Mouse (Mus musculus) lung, embryonic 14.5 days (tissue): ENCODE data around the gene Atmin. TPM values are rescaled to one million over a fixed set of nuclear protein-coding genes. Genes with fewer than 3 reads are reported as not detected.

ENCODE experiments used
- ATAC-seq: fragments of 200-750 bp; cut with Nextera tagmentation; 2 replicates; pipeline ENCODE4 v1.8.0; 2017; ENCODE audit warnings: mild to moderate bottlenecking, moderate TSS enrichment, moderate library complexity; ENCODE audit not compliant: insufficient read depth
- DNase-seq: peaks from one replicate; pipeline ENCODE4 v3.0.0-alpha.2; 2015
- H3K27ac ChIP-seq: fragments of 300-500 bp; sonication (generic); 2 replicates; pipeline ENCODE4 v1.5.1; 2014; ENCODE audit warnings: low read depth, mild to moderate bottlenecking, moderate library complexity
- H3K27me3 ChIP-seq: fragments of 300-500 bp; sonication (generic); 2 replicates; pipeline ENCODE4 v1.6.1; 2014; ENCODE audit warnings: low read length, control low read depth; ENCODE audit not compliant: insufficient read depth
- H3K36me3 ChIP-seq: fragments of 300-500 bp; sonication (generic); 2 replicates; pipeline ENCODE4 v1.6.1; 2014; ENCODE audit warnings: control low read depth; ENCODE audit not compliant: insufficient read depth
- H3K4me1 ChIP-seq: fragments of 300-500 bp; sonication (generic); 2 replicates; pipeline ENCODE4 v1.6.1; 2014; ENCODE audit warnings: antibody characterized with exemption, control low read depth; ENCODE audit not compliant: insufficient read depth
- H3K4me2 ChIP-seq: fragments of 300-500 bp; sonication (generic); 2 replicates; pipeline ENCODE4 v1.6.1; 2014; ENCODE audit warnings: mild to moderate bottlenecking
- H3K4me3 ChIP-seq: fragments of 300-500 bp; sonication (generic); 2 replicates; pipeline ENCODE4 v1.5.1; 2014; ENCODE audit warnings: low read depth, low read length
- H3K9ac ChIP-seq: fragments of 300-500 bp; sonication (generic); 2 replicates; pipeline ENCODE4 v1.6.1; 2014
- H3K9me3 ChIP-seq: fragments of 300-500 bp; sonication (generic); 2 replicates; pipeline ENCODE4 v1.6.1; 2016; ENCODE audit warnings: low read depth, low read length, control low read depth
- CTCF ChIP-seq: IDR thresholded peaks from 2 replicates; pipeline ENCODE4 v1.5.1; 2016; ENCODE audit warnings: antibody characterized with exemption, low read depth
- WGBS: fragments of 180-500 bp; shearing (Covaris S2); extraction: QIAGEN DNeasy Blood & Tissue Kit; methylation state at CpG from one replicate; pipeline ENCODE4 v1.1.7; 2014; 5-methylcytosine and 5-hydroxymethylcytosine counted together
- polyA plus RNA-seq: library from polyadenylated mRNA; unstranded; fragments of >200 nt; fragmentation: Nextera tagmentation; extraction: Ambion mirVana; gene quantifications from 2 replicates; pipeline ENCODE4 v1.2.1, GENCODE M21; 2014

The Atmin gene
- polyA plus RNA-seq, 1 experiment from 2014 or later = 15.8 TPM

- H3K27ac ChIP-seq = peak within 1 kb of the TSS; percentile 84
- H3K9ac ChIP-seq = peak within 1 kb of the TSS; percentile 74
- no peaks in the 10 kb centered on the region for H3K27me3 ChIP-seq
- no peaks in the 10 kb centered on the region for H3K9me3 ChIP-seq
- peaks cover 21% of the 10 kb centered on the region for H3K36me3 ChIP-seq
- ATAC-seq (peak; percentile 97), DNase-seq (peak; percentile 98)
- H3K4me3 ChIP-seq = peak within 1 kb of the TSS; percentile 77
- no peaks in the 10 kb centered on the region for H3K4me1 ChIP-seq
- TF ChIP-seq CTCF = no peak
- WGBS = under 1% methylated on average over 57 of the region's 57 CpGs
- H3K4me2 ChIP-seq = peak within 1 kb of the TSS; percentile 63
These were observed 21.7 kb upstream of the Atmin start, which contains the start of the genes Cmc2 and Cenpn for GRCm38 (mm10) chr8:116921337-116922059. Gene Cmc2, minus strand, starts transcription at chr8:116921455. Gene Cenpn, plus strand, starts transcription at chr8:116921730.

DNA sequence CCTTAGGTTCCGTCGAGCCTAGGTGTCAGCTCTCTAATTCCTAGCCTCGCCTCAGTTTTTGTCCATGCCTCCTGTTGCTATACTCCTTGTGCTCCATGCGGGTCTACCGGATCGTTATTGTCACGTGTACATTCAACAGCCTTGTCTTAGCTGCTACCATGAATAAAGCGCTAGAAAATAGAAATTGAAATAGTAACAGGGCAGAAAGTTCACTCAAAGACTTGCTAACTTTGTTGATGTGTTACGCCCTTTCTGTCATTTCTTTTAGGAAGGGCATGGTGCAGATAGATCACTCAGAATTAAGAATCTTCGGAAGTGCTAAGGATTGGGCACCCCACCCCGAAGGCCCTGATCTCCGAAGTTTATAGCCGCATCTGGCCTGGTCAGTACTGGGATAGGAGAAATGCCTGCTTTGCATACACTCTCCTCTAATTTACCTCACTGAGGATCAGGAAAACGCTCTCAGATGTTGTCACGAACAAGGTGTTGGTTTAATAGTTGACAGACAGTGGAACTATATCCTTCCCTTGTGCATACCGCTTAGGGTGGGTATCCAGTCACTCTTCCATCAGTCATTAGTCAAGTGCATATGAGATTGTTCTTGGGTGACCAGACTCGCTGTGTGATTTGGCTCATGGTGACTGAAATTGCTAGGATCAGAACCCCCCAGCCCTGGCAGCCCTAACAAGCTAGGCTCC, 21.0 kb upstream of the Atmin start:
- no peak for ATAC-seq

GRCm38 (mm10) chr8:116923526-116923925, 19.7 kb upstream of the Atmin start:
- Histone ChIP-seq H3K9me3 (no peaks in the 10 kb centered on the region), H3K4me1 (no peaks in the 10 kb centered on the region), H3K36me3 (peaks cover 37% of the 10 kb centered on the region), H3K27ac (no peak overlapping the region), H3K4me3 (no peak overlapping the region), H3K27me3 (no peaks in the 10 kb centered on the region), H3K4me2 (no peak overlapping the region), H3K9ac (no peak overlapping the region)
- WGBS = 85% methylated on average over 8 of the region's 8 CpGs
- DNase-seq (no peak), ATAC-seq (no peak)
- no peak for TF ChIP-seq CTCF

More for the DNA sequence above, 21.0 kb upstream of the Atmin start:
- 29% methylated on average over 17 of the region's 17 CpGs for WGBS
- no peaks in the 10 kb centered on the region for H3K4me1 ChIP-seq
- DNase-seq = no peak
- H3K4me2 ChIP-seq = peak overlapping the region; percentile 63
- peaks cover 25% of the 10 kb centered on the region for H3K36me3 ChIP-seq
- peak overlapping the region; percentile 84; the same call in 1 of the 2 replicates for H3K27ac ChIP-seq
- TF ChIP-seq CTCF = no peak
- H3K9ac ChIP-seq = peak overlapping the region; percentile 74
- no peaks in the 10 kb centered on the region for H3K9me3 ChIP-seq
- peak overlapping the region; percentile 77 for H3K4me3 ChIP-seq
- H3K27me3 ChIP-seq = no peaks in the 10 kb centered on the region

GRCm38 (mm10) chr8:116927880-116928279, 15.3 kb upstream of the Atmin start:
- no peak overlapping the region for H3K4me3 ChIP-seq
- ATAC-seq = 0 out of 2 replicates have a peak, but pooled peaks have one; percentile 35
- no peaks in the 10 kb centered on the region for H3K9me3 ChIP-seq
- DNase-seq = peak; percentile 49
- no peak overlapping the region for H3K9ac ChIP-seq
- no peaks in the 10 kb centered on the region for H3K4me1 ChIP-seq
- no peaks in the 10 kb centered on the region for H3K27me3 ChIP-seq
- WGBS = 79% methylated on average over 9 of the region's 9 CpGs
- peak; percentile 70 for TF ChIP-seq CTCF
- no peak overlapping the region for H3K27ac ChIP-seq
- no peak overlapping the region for H3K4me2 ChIP-seq
- peaks cover 72% of the 10 kb centered on the region for H3K36me3 ChIP-seq

DNA sequence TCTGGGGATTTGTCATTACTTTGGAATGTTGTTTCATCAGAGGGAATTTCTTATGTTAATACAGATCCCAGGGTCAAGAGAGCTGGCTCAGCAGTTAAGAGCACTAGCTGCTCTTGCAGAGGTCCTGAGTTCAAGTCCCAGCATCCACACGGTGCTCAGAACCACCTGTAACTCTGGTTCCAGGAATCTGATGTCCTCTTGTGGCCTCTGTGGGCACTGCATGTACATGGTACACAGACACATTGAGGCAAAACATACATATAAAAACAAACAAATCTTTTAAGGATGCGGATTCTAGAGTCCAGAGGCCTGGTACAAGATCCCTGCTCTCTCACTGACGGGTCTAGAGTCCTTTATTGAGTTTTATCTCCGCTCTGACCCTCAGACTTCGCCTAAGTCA, 14.6 kb upstream of the Atmin start:
- Histone ChIP-seq H3K4me2 (no peak overlapping the region), H3K4me3 (no peak overlapping the region), H3K27ac (no peak overlapping the region), H3K9me3 (no peaks in the 10 kb centered on the region), H3K36me3 (peaks cover 79% of the 10 kb centered on the region), H3K9ac (no peak overlapping the region), H3K27me3 (no peaks in the 10 kb centered on the region), H3K4me1 (no peaks in the 10 kb centered on the region)
- ATAC-seq (no peak), DNase-seq (no peak)
- peak; percentile 24; the same call in 1 of the 2 replicates for TF ChIP-seq CTCF
- 76% methylated on average over 5 of the region's 5 CpGs for WGBS

DNA sequence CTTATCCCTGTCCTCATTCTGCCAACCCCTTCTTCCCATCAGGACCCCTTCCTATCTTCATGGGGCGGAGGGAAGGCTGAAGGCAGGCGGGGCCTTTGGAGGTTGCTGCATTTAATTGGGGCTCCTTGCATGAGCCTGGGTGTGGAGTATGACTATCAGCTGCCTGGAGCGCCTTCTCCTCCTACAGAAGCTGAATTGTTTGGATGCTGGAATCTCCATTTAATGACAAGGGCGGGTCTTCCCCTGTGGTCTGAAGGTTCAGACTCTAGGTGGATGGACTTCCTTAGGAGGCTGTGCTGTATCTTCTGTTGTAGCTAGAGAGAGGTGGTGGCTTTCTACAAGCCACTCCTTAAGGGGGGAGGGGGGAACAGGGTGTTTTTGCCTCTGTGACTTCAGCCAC, 8.2 kb upstream of the Atmin start:
- no peak for TF ChIP-seq CTCF
- ATAC-seq (no peak), DNase-seq (no peak)
- Histone ChIP-seq H3K27ac (no peak overlapping the region), H3K4me3 (no peak overlapping the region), H3K36me3 (peaks cover 73% of the 10 kb centered on the region), H3K4me1 (no peaks in the 10 kb centered on the region), H3K9ac (no peak overlapping the region), H3K9me3 (no peaks in the 10 kb centered on the region), H3K4me2 (no peak overlapping the region), H3K27me3 (no peaks in the 10 kb centered on the region)
- WGBS = 93% methylated on average over 4 of the region's 4 CpGs

DNA sequence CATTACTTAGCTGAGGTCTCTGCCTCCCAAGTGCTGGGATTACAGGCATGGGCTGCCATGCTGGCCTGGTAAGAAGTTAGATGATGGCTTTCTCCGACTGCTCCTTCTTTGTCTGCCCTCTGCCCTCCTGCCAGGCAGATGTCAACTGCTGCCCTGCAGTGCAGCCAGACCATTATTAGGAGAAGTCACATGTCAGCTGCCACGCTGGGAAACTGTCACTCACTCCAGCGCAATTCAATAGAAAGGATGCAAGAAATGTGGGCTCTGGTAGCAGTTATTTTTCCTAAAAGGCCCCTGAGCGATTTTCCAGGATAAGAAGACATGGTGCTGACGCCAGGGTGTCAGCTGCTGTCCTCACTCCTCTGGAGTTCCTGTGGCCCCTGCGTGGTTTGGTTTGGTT, 7.7 kb upstream of the Atmin start:
- Histone ChIP-seq H3K9ac (no peak overlapping the region), H3K36me3 (peaks cover 74% of the 10 kb centered on the region), H3K9me3 (no peaks in the 10 kb centered on the region), H3K27me3 (no peaks in the 10 kb centered on the region), H3K4me2 (no peak overlapping the region), H3K27ac (no peak overlapping the region), H3K4me3 (no peak overlapping the region), H3K4me1 (no peaks in the 10 kb centered on the region)
- WGBS = 85% methylated on average over 6 of the region's 6 CpGs
- ATAC-seq = no peak
- no peak for TF ChIP-seq CTCF
- no peak for DNase-seq
